Mouse (Mus musculus) myocyte (in vitro differentiated cells): ENCODE measurements around the gene Cdk5r2.

Source experiments
- CEBPB ChIP-seq: IDR thresholded peaks from 2 replicates; pipeline ENCODE4 v1.6.1; 2011; ENCODE audit warnings: mild to moderate bottlenecking, moderate library complexity; ENCODE audit not compliant: poor library complexity, insufficient read depth, severe bottlenecking
- E2F4 ChIP-seq: IDR thresholded peaks from one replicate; pipeline ENCODE4 v1.6.1; 2011; ENCODE audit warnings: mild to moderate bottlenecking, control low read depth, moderate library complexity; ENCODE audit not compliant: insufficient read depth
- MAX ChIP-seq: IDR thresholded peaks from one replicate; pipeline ENCODE4 v1.6.1; 2011; ENCODE audit warnings: low read depth, mild to moderate bottlenecking, control low read depth
- MYOD1 ChIP-seq, 3 experiments: IDR thresholded peaks; one replicate each; pipeline ENCODE4 v1.6.1; 2011; ENCODE audit warnings: control low read depth in 2 of 3, low read depth in 2 of 3, mild to moderate bottlenecking in 2 of 3, moderate library complexity in 1 of 3; ENCODE audit not compliant: insufficient read length in 2 of 3, control insufficient read depth in 1 of 3
- MYOG ChIP-seq, 3 experiments: IDR thresholded peaks; one replicate each; pipeline ENCODE4 v1.6.1; 2011; ENCODE audit warnings: control low read depth in 2 of 3, low read depth in 2 of 3, mild to moderate bottlenecking in 2 of 3; ENCODE audit not compliant: insufficient read length in 2 of 3, control insufficient read depth in 1 of 3, insufficient read depth in 1 of 3
- POLR2A ChIP-seq: IDR thresholded peaks from one replicate; pipeline ENCODE4 v1.6.1; 2011; ENCODE audit warnings: low read depth, mild to moderate bottlenecking, control low read depth, moderate library complexity; ENCODE audit not compliant: insufficient read length
- POLR2AphosphoS2 ChIP-seq: IDR thresholded peaks from one replicate; pipeline ENCODE4 v1.6.1; 2011; ENCODE audit warnings: low read depth, control low read depth; ENCODE audit not compliant: insufficient read length
- REST ChIP-seq: IDR thresholded peaks from one replicate; pipeline ENCODE4 v1.6.1; 2011; ENCODE audit warnings: mild to moderate bottlenecking, control low read depth, moderate library complexity; ENCODE audit not compliant: insufficient read depth, insufficient read length
- SRF ChIP-seq: IDR thresholded peaks from one replicate; pipeline ENCODE4 v1.6.1; 2011; ENCODE audit warnings: low read depth; ENCODE audit not compliant: control insufficient read depth, insufficient read length
- TCF12 ChIP-seq: IDR thresholded peaks from one replicate; pipeline ENCODE4 v1.6.1; 2011; ENCODE audit warnings: mild to moderate bottlenecking, control low read depth; ENCODE audit not compliant: poor library complexity, insufficient read depth, severe bottlenecking
- TCF3 ChIP-seq: IDR thresholded peaks from one replicate; pipeline ENCODE4 v1.6.1; 2011; ENCODE audit warnings: low read depth, control low read depth; ENCODE audit not compliant: insufficient read length
- USF1 ChIP-seq: IDR thresholded peaks from one replicate; pipeline ENCODE4 v1.6.1; 2011; ENCODE audit warnings: low read depth, mild to moderate bottlenecking, control low read depth, moderate library complexity

- TF ChIP-seq POLR2A (no peak), MYOD1 (IDR thresholded peaks at IDR 0.05; ENCODE audit: control insufficient read depth in 1 of 3, insufficient read length in 2 of 3, low read depth in 2 of 3) (no peak), E2F4 (no peak), POLR2AphosphoS2 (no peak), USF1 (no peak), MYOG (IDR thresholded peaks at IDR 0.05; ENCODE audit: control insufficient read depth in 1 of 3, insufficient read depth in 1 of 3, insufficient read length in 2 of 3, low read depth in 2 of 3) (no peak), REST (no peak), MAX (no peak), TCF12 (no peak), SRF (no peak), TCF3 (no peak), CEBPB (no peak)
These were observed 44.1 kb downstream of the Cdk5r2 start for GRCm38 (mm10) chr1:74898656-74899431.
